ENCODE assay signal across 32 mouse cellular contexts in genomic region chr7:130984294-130984693, GRCm38 (mm10). TPM values are rescaled to one million over a fixed set of nuclear protein-coding genes. Genes with fewer than 3 reads are reported as not detected.
DNase-seq lines count a peak whose midpoint lies in the region; ATAC-seq and TF ChIP-seq lines count a peak whose summit lies in the region.
"Had no signal": no experiment of that assay in that cellular context is flagged by ENCODE, and none has a peak within 500 bp of the region (broad histone marks: within the 10 kb centered on the region; RNA-seq: fewer than 3 reads in every experiment).

No protein-coding gene starts in this region.

- no peak overlapping the region for H3K4me3 ChIP-seq in heart, embryonic 10.5 days
- no peak overlapping the region for H3K4me3 ChIP-seq in limb, embryonic 13.5 days
- H3K4me3 ChIP-seq in limb, embryonic 10.5 days, result no peak overlapping the region
- H3K4me3 ChIP-seq in limb, embryonic 14.5 days (replicated peaks; ENCODE audit: low read length), result no peak overlapping the region
- H3K4me3 ChIP-seq: embryonic facial prominence, embryonic 12.5 days; embryonic facial prominence, embryonic 15.5 days; forebrain, embryonic 12.5 days; forebrain, embryonic 15.5 days; heart, embryonic 13.5 days had no signal

- H3K27ac ChIP-seq in heart, embryonic 10.5 days, result no peak overlapping the region
- no peak overlapping the region for H3K27ac ChIP-seq in limb, embryonic 13.5 days
- no peak overlapping the region for H3K27ac ChIP-seq in limb, embryonic 10.5 days
- H3K27ac ChIP-seq in limb, embryonic 14.5 days (replicated peaks; ENCODE audit: low read depth, low read length), result no peak overlapping the region; the same call in 1 of the 2 replicates
- H3K27ac ChIP-seq: embryonic facial prominence, embryonic 12.5 days; embryonic facial prominence, embryonic 15.5 days; forebrain, embryonic 12.5 days; forebrain, embryonic 15.5 days; heart, embryonic 13.5 days; hindbrain, embryonic 14.5 days; hindbrain, postnatal 0 days had no signal

- H3K9ac ChIP-seq in limb, embryonic 13.5 days, result no peak overlapping the region
- no peak overlapping the region for H3K9ac ChIP-seq in limb, embryonic 14.5 days (ENCODE audit: low read depth, low read length, severe bottlenecking)
- H3K9ac ChIP-seq: embryonic facial prominence, embryonic 12.5 days; embryonic facial prominence, embryonic 15.5 days; forebrain, embryonic 12.5 days; forebrain, embryonic 15.5 days; heart, embryonic 13.5 days; hindbrain, embryonic 14.5 days had no signal

- WGBS in heart, embryonic 10.5 days, result 91% methylated on average over 7 of the region's 7 CpGs
- WGBS in limb, embryonic 13.5 days, result 61% methylated on average over 7 of the region's 7 CpGs
- WGBS in limb, embryonic 10.5 days, result 93% methylated on average over 7 of the region's 7 CpGs
- WGBS in limb, embryonic 14.5 days, result 59% methylated on average over 7 of the region's 7 CpGs

- no peaks in the 10 kb centered on the region for H3K9me3 ChIP-seq in heart, embryonic 10.5 days
- H3K9me3 ChIP-seq in limb, embryonic 13.5 days, result no peaks in the 10 kb centered on the region
- no peaks in the 10 kb centered on the region for H3K9me3 ChIP-seq in limb, embryonic 10.5 days (replicated peaks)
- no peaks in the 10 kb centered on the region for H3K9me3 ChIP-seq in limb, embryonic 14.5 days (ENCODE audit: control insufficient read depth, low read length)
- H3K9me3 ChIP-seq: embryonic facial prominence, embryonic 12.5 days; embryonic facial prominence, embryonic 15.5 days; forebrain, embryonic 12.5 days; forebrain, embryonic 15.5 days; heart, embryonic 13.5 days had no signal

- H3K36me3 ChIP-seq in heart, embryonic 10.5 days, result no peaks in the 10 kb centered on the region
- H3K36me3 ChIP-seq in limb, embryonic 13.5 days, result no peaks in the 10 kb centered on the region
- H3K36me3 ChIP-seq in limb, embryonic 10.5 days, result no peaks in the 10 kb centered on the region
- no peaks in the 10 kb centered on the region for H3K36me3 ChIP-seq in limb, embryonic 14.5 days (ENCODE audit: control insufficient read depth, insufficient read depth, low read length)
- H3K36me3 ChIP-seq: embryonic facial prominence, embryonic 12.5 days; embryonic facial prominence, embryonic 15.5 days; forebrain, embryonic 12.5 days; forebrain, embryonic 15.5 days; G1E had no signal

- ATAC-seq in limb, embryonic 13.5 days (ENCODE audit: low FRiP score, low read depth), result 0 out of 2 replicates have a peak, but pooled peaks have one; percentile 41
- ATAC-seq in limb, embryonic 14.5 days (ENCODE audit: low FRiP score, low read depth), result peak; percentile 71
- ATAC-seq: forebrain, embryonic 15.5 days; hindbrain, postnatal 0 days; inflammation-experienced regulatory T-cells, adult 6 months; Patski had no signal

- H3K4me2 ChIP-seq in limb, embryonic 13.5 days (replicated peaks), result no peak overlapping the region
- no peak overlapping the region for H3K4me2 ChIP-seq in limb, embryonic 14.5 days (replicated peaks; ENCODE audit: low read depth, low read length, severe bottlenecking)
- H3K4me2 ChIP-seq: embryonic facial prominence, embryonic 12.5 days; embryonic facial prominence, embryonic 15.5 days; forebrain, embryonic 12.5 days; forebrain, embryonic 15.5 days; heart, embryonic 13.5 days; hindbrain, embryonic 14.5 days had no signal

- H3K27me3 ChIP-seq in heart, embryonic 10.5 days (ENCODE audit: insufficient read depth, poor library complexity, severe bottlenecking), result peaks cover 7% of the 10 kb centered on the region; the same call in 1 of the 2 replicates
- no peaks in the 10 kb centered on the region for H3K27me3 ChIP-seq in limb, embryonic 13.5 days
- H3K27me3 ChIP-seq in limb, embryonic 10.5 days (ENCODE audit: low read depth, poor library complexity, severe bottlenecking), result no peaks in the 10 kb centered on the region
- no peaks in the 10 kb centered on the region for H3K27me3 ChIP-seq in limb, embryonic 14.5 days (ENCODE audit: control insufficient read depth, insufficient read depth, low read length)
- H3K27me3 ChIP-seq: embryonic facial prominence, embryonic 12.5 days; embryonic facial prominence, embryonic 15.5 days; forebrain, embryonic 12.5 days; forebrain, embryonic 15.5 days; heart, embryonic 13.5 days; Patski had no signal

- peak; percentile 72 for DNase-seq in heart, adult 11 months
- no peak for DNase-seq in heart, embryonic 10.5 days (ENCODE audit: low spot score)
- no peak for DNase-seq in limb, embryonic 10.5 days (ENCODE audit: low spot score)
- peak; percentile 79 for DNase-seq in limb, embryonic 14.5 days (ENCODE audit: low spot score)
- DNase-seq in gastrocnemius, postnatal 25 days, result no peak
- DNase-seq: adrenal gland, postnatal 10 days; adrenal gland, postnatal 36 days; B cell, adult 2 months; cerebellum, adult 18-20 months; cerebellum, adult 9-10 months; cerebellum, postnatal 14 days; gastrocnemius, postnatal 10 days; heart, adult 18-20 months; heart, postnatal 14 days; heart, postnatal 4 days had no signal

- TF ChIP-seq POLR2A in limb, embryonic 14.5 days (IDR thresholded peaks at IDR 0.05; ENCODE audit: borderline replicate concordance, extremely low read depth, insufficient read depth, insufficient read length), result no peak

- H3K4me1 ChIP-seq in heart, embryonic 10.5 days, result peaks cover 44% of the 10 kb centered on the region
- peaks cover 68% of the 10 kb centered on the region for H3K4me1 ChIP-seq in limb, embryonic 13.5 days
- peaks cover 20% of the 10 kb centered on the region for H3K4me1 ChIP-seq in limb, embryonic 10.5 days
- peaks cover 29% of the 10 kb centered on the region for H3K4me1 ChIP-seq in limb, embryonic 14.5 days (ENCODE audit: control insufficient read depth, insufficient read depth, low read length)

RNA-seq across cellular contexts. Expression of gene Dmbt1, which starts 47.6 kb away (rescaled TPM):
- polyA plus RNA-seq in heart, embryonic 10.5 days (2016; fragmentation: Nextera tagmentation; extraction: Ambion mirVana), result 0.04 TPM in 1 of 2 replicates, not detected in the other
- polyA plus RNA-seq in limb, embryonic 13.5 days (2015; fragmentation: Nextera tagmentation; extraction: Ambion mirVana), result 0.03 and 0.04 TPM in 2 replicates
- polyA plus RNA-seq in limb, embryonic 10.5 days (2016; fragmentation: Nextera tagmentation; extraction: Ambion mirVana), result not detected in 2 replicates
- polyA plus RNA-seq in limb, embryonic 14.5 days (2012; rRNA removed), result 0.04 and 0.06 TPM in 2 replicates
- not detected in 2 replicates for polyA plus RNA-seq in limb, embryonic 14.5 days (2014; fragmentation: Nextera tagmentation; extraction: Ambion mirVana)
- not detected for total RNA-seq in gastrocnemius, postnatal 25 days (2021)
- total RNA-seq: adrenal gland, adult 18-20 months; adrenal gland, postnatal 36 days; CH12.LX; common myeloid progenitor, adult 5-6 weeks; gastrocnemius, adult 18-20 months; gastrocnemius, postnatal 10 days; gastrocnemius, postnatal 4 days; heart, postnatal 4 days; hindbrain, postnatal 0 days had no signal
- polyA plus RNA-seq: embryonic facial prominence, embryonic 12.5 days; forebrain, embryonic 12.5 days; forebrain, embryonic 15.5 days; G1E; heart, embryonic 13.5 days; hindbrain, embryonic 11.5 days; hindbrain, embryonic 14.5 days; hindbrain, postnatal 0 days; inflammation-experienced regulatory T-cells, adult 6 months; Patski had no signal

RNA-seq across cellular contexts. Expression of gene Htra1, which starts 48.4 kb away (rescaled TPM):
- polyA plus RNA-seq in heart, embryonic 10.5 days (2016; fragmentation: Nextera tagmentation; extraction: Ambion mirVana), result 7.7 and 20.0 TPM in 2 replicates
- polyA plus RNA-seq in limb, embryonic 13.5 days (2015; fragmentation: Nextera tagmentation; extraction: Ambion mirVana), result 78.4 and 87.6 TPM in 2 replicates
- polyA plus RNA-seq in limb, embryonic 10.5 days (2016; fragmentation: Nextera tagmentation; extraction: Ambion mirVana), result 3.0 and 5.1 TPM in 2 replicates
- polyA plus RNA-seq in limb, embryonic 14.5 days (2012; rRNA removed), result 102 and 124 TPM in 2 replicates
- 224 and 233 TPM in 2 replicates for polyA plus RNA-seq in limb, embryonic 14.5 days (2014; fragmentation: Nextera tagmentation; extraction: Ambion mirVana)
- total RNA-seq in gastrocnemius, postnatal 25 days (2021), result 10 to 100 TPM; 31.9 to 34.9 TPM
- total RNA-seq: CH12.LX; common myeloid progenitor, adult 5-6 weeks; G1E had no signal
- polyA plus RNA-seq: G1E; inflammation-experienced regulatory T-cells, adult 6 months had no signal

Comparison
In these comparisons a context has a peak if more than half of its experiments do, and no peak if none do; other contexts are left out.
1. DNase-seq: peak in heart, adult 11 months (single experiment) and limb, embryonic 14.5 days (single experiment); none in heart, embryonic 10.5 days (single experiment), limb, embryonic 10.5 days (single experiment) and gastrocnemius, postnatal 25 days (single experiment).